Mouse (Mus musculus): ENCODE measurements around the gene Chchd5.
A peak's percentile ranks its signal among the peaks of the same experiment; 100 is the strongest.

Chchd5 gene

DNA sequence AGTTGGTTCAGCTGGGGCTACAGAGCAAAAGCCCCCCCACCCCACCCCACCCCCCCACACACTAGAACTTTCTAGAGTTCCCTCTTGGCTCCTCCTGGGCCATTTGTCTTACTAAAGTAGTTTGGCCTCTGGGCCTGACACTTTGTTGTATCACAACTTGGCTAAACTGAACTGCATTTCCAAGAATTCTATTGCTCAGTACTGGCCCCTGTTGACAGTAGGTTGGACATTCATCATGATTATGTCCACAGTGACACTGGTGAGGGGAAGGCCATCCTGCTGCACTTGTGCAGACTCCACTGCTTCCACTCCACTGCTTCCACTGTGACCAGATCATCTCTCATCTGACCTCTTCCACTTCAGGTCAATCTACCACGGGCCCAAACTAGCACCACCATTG, 23.3 kb downstream of the Chchd5 start:
- no peak for DNase-seq (ENCODE audit: low spot score)

DNA sequence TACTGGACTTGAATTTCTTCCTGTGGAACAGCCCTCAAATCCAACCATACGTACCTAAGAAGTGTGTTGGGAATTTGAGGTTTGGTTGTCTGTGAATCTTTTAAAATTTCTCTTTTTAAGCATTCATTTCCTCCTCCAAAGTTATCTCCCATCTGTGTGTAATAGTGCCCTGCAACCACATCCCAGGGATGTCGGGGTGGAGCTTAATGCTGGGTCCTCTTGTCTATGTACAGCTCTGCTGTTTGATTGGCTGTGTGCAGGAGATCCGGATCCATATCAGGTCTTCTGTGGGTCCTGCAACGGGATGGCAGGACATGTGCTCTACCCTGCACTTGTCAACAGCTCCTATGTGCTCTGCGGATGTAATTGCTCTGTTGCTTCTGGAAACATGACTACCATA, 35.3 kb downstream of the Chchd5 start:
- no peak for DNase-seq (ENCODE audit: low spot score)

DNA sequence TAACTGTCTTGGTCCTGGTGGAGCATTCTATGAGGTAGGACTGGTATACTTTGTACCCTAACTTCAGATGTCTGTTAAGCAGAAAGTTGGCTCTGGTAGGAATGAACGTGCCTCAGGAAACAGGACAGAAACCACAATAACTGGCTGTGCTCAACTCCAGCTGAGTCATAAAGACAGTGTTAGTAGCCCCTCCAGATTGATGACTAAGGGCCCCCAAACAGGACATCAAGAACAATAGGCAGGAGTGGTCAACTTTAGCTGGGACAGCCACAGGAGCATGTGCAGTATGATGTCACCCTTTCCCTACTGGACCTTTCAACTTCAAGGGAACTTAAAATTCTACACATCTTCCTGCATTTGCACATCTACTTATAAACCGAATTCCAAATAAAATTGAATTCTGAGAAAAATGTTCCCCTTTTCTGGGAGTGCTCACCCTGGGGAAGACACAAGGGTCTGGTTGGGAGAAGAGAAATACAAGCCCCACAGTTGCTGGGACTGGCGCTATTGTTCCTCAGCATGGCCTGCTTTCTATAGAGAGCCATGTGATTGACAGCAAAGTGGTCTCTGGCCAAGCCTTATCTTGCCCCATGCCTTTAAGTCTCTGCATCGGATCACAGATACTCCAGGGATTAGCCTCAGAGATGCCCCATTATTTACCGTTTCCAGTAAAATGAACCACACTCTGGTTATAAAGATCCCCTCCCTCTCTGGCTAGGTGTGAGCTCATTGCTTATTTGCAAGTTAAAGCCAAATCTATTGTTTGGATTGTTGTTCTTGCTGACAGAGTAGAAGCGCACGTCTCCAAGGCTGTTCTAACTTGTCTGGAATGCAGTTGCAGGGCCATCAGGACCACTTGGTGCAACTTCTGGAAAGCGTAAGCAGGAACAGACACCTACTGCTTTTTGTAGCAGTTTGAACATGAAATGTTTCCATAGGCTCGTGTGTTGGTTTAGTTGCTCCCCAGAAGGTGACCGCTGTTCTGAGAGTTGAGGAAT, 37.3 kb downstream of the Chchd5 start:
- DNase-seq (ENCODE audit: low spot score): no peak

DNA sequence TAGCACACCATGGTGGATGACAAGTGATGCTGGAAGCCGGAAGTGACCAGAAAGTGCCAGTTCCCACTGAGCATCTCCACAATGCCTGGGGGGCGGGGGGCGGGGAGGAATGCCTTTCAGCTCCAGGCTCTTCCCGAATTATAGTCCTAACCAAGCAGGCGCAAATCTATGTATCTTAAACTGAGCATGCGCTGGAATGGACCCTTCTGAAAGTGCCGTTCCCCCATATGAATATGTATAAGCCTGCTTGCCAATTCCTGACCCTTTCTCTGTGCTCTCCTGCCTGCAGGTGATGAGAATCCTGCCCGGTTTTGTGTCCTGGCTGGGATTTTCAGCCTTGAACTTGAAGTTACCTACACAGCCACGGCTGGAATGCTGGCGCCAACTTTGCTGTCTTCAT, 43.9 kb downstream of the Chchd5 start:
- no peak for DNase-seq (ENCODE audit: low spot score)

DNA sequence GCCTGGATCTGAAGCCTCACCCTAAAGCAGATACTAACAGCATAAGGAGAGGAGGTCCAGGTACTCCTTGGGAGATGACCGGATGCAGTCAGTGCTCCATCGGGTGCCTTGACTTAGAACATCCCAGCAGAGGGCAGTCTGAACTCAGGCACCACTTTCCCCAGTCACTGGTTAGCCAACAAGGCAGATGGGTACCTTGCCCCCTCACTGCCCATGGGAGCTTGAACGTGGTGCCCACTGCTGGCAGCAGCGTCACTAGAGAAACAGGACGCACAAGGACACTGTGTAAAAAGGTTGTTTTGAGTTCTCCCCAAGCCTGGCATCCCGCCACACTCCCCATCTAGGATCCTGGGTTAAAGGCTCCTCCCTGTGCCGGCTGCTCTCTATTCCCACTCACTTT, 45.0 kb downstream of the Chchd5 start:
- peak; percentile 61 for DNase-seq (ENCODE audit: low spot score)

DNA sequence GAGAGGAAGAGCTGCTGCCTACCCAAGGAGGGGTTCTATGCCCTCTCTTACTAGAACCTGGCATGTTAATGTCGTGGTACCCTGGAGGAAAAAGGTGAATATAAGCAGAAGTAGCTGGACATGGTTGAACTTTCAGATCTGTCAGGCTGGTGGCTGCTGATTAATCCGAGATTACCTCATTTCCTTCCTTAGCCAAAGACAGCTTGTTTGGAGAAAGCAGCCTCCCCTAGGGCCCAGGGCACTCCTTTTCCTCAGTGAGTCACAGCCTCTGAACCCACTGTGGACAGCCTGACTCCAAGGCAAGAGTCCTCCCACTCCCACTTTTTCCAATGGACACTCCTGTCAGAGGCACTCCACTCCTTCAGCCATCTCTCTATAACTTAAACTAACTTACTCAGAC, 46.1 kb downstream of the Chchd5 start:
- no peak for DNase-seq (ENCODE audit: low spot score)

GRCm38 (mm10) chr2:129176676-129177420, 47.3 kb downstream of the Chchd5 start:
- no peak for DNase-seq (ENCODE audit: low spot score)

GRCm38 (mm10) chr2:129177661-129178060, 48.2 kb downstream of the Chchd5 start:
- DNase-seq (ENCODE audit: low spot score): no peak

- DNase-seq (ENCODE audit: low spot score): no peak
Measured at GRCm38 (mm10) chr2:129178182-129178908, 48.8 kb downstream of the Chchd5 start.

DNA sequence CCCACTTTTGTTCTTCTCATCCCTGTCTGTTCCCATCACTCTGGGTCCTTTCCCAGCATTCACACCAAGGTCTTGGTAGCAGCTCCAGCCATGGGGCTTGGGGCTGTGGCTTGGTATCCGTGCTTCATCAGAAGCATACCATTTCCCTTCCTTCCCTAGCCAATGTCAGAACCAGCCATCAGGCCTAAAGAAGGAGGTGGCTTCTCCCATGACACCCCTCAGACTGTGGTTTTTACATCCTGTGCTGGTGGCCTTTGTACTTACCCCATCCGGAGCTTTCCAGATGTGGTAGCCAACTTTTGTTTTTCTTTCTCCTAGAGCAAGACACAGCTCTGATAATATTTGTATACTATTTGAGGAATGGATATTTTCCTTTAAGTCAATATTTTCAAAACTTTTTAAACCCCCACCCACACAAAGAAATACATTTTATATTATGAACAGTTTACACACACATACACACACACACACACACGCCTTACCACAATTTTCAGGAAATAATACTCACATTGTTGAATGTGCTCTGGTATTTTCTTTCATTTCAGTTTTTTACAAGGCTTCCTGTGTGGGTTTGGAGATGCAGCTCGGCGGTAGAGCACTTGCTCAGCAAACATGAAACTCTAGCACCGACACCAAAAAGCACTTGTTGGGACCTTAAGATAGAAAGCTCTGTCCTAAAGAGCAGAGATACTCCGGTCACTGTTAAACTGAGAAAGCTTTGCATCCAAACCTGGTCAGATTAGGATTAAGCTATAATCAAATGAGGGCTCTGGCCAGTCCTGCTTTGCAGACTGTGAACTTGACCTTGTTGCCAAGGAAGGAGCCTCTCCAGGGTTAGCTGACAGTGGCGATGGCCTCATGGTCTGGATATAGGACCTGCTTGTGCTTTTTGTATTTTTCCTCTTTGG, 50.7 kb downstream of the Chchd5 start:
- no peak for DNase-seq (ENCODE audit: low spot score)

DNA sequence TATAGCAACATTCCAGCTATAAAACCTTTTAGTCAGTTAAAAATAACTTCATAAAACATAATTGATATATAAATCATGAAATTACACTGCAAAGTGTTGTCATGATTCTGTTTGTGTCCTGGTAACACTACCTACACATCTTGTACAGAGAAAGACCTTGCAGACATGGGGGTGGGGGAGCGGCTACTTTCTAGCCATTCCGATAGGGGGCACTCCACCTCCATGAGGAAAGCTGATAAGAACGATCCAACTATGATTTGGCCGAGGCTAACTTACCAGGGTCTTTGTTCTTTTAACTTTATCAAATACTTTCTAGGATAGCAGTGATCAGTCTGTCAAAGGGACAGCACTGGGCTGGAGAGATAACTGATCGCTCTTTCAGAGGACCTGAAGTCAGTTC, 52.0 kb downstream of the Chchd5 start:
- DNase-seq (ENCODE audit: low spot score): no peak

DNA sequence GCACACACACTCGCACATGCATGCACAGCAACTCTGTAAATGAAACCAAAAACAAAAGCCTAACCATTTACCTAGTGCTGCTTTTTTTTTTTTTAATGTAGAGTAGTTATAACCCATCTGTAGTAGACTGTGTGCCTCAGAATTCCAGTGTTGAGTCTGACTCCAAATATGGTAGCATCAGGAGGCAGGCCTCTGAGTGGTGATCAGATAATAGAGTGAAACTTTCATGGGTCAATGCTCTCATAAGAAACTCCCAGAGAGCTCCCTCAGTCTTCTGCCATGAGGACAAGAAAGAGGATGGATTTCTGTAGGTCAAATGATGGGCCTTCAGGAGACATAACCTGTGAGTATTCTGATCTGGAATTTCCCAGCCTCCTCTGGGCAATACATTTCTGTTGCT, 52.9 kb downstream of the Chchd5 start:
- no peak for DNase-seq (ENCODE audit: low spot score)

DNA sequence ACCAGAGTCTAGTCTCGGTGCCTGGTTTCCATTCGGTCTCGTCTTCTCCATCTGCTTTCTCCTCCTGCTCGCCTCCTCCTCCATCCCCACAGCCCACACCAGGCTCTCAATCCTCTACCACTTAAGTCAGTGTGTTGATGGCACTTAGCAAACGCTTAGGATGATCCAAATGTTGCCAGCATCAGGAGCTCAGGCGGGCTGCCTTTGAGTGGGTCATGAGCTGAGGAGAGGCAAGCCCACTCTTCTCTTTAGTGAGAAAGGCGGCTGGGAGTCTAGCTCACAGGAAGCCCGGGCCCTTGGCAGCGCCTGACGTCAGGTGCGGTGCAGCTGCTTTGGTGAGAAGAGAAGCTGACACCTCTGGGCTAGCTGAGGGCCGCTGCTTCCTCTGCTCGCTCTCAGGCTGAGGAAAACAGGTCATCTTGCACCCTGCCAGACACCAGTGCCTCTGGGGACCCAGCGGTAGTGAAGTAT, 54.1 kb downstream of the Chchd5 start:
- DNase-seq (ENCODE audit: low spot score): no peak

Measured in ovary, adult 18-20 months (tissue).